Mouse (Mus musculus) forebrain, embryonic 14.5 days (tissue): Measurements from ENCODE around the gene Gpr18. TPM values are rescaled to one million over a fixed set of nuclear protein-coding genes. Genes with fewer than 3 reads are reported as not detected.

Source experiments
- ATAC-seq: fragments of 200-750 bp; cut with Nextera tagmentation; 2 replicates; pipeline ENCODE4 v1.8.0; 2017; ENCODE audit warnings: mild to moderate bottlenecking, moderate library complexity
- DNase-seq: peaks from one replicate; pipeline ENCODE4 v3.0.0-alpha.2; 2015; ENCODE audit warnings: low spot score
- H3K27ac ChIP-seq: fragments of 300-500 bp; sonication (generic); 2 replicates; pipeline ENCODE4 v1.5.1; 2014; ENCODE audit warnings: low read depth, mild to moderate bottlenecking, control low read depth, low read length, moderate library complexity
- H3K27me3 ChIP-seq: fragments of 300-500 bp; sonication (generic); replicated peaks from 2 replicates; pipeline ENCODE4 v1.6.1; 2014; ENCODE audit warnings: low read length, control low read depth, mixed read lengths; ENCODE audit not compliant: control insufficient read depth, insufficient read depth
- H3K36me3 ChIP-seq: fragments of 300-500 bp; sonication (generic); 2 replicates; pipeline ENCODE4 v1.6.1; 2014; ENCODE audit warnings: low read length, control low read depth; ENCODE audit not compliant: control insufficient read depth, insufficient read depth
- H3K4me1 ChIP-seq: fragments of 300-500 bp; sonication (generic); 2 replicates; pipeline ENCODE4 v1.6.1; 2014; ENCODE audit warnings: antibody characterized with exemption, low read length, control low read depth; ENCODE audit not compliant: control insufficient read depth, insufficient read depth
- H3K4me2 ChIP-seq: fragments of 300-500 bp; sonication (generic); 2 replicates; pipeline ENCODE4 v1.6.1; 2014; ENCODE audit warnings: mild to moderate bottlenecking, control low read depth, low read length
- H3K4me3 ChIP-seq: fragments of 300-500 bp; sonication (generic); 2 replicates; pipeline ENCODE4 v1.5.1; 2014; ENCODE audit warnings: low read depth, low read length, control low read depth
- H3K9ac ChIP-seq: fragments of 300-500 bp; sonication (generic); 2 replicates; pipeline ENCODE4 v1.6.1; 2014; ENCODE audit warnings: mild to moderate bottlenecking, low read length, control low read depth, moderate library complexity
- H3K9me3 ChIP-seq: fragments of 300-500 bp; sonication (generic); replicated peaks from 2 replicates; pipeline ENCODE4 v1.6.1; 2016; ENCODE audit warnings: low read length, control low read depth, mixed read lengths; ENCODE audit not compliant: control insufficient read depth
- WGBS: fragments of 180-500 bp; shearing (Covaris S2); extraction: QIAGEN DNeasy Blood & Tissue Kit; methylation state at CpG from one replicate; pipeline ENCODE4 v1.1.7; 2014; 5-methylcytosine and 5-hydroxymethylcytosine counted together
- polyA plus RNA-seq: library from polyadenylated mRNA; unstranded; fragments of >200 nt; fragmentation: Nextera tagmentation; extraction: Ambion mirVana; gene quantifications from 2 replicates; pipeline ENCODE4 v1.2.1, GENCODE M21; 2014

Gene Gpr18
- polyA plus RNA-seq, 1 experiment from 2014 or later: not detected

- H3K27ac ChIP-seq: no peak overlapping the region
- H3K9ac ChIP-seq: no peak overlapping the region
- no peak for DNase-seq
- no peak overlapping the region for H3K4me2 ChIP-seq
- no peaks in the 10 kb centered on the region for H3K4me1 ChIP-seq
- no peak for ATAC-seq
- H3K27me3 ChIP-seq: no peaks in the 10 kb centered on the region
- peaks cover 41% of the 10 kb centered on the region for H3K36me3 ChIP-seq
- H3K9me3 ChIP-seq: no peaks in the 10 kb centered on the region
- no peak overlapping the region for H3K4me3 ChIP-seq
- 93% methylated on average over 11 of the region's 11 CpGs for WGBS
Observed at GRCm38 (mm10) chr14:121906992-121907681, 8.4 kb downstream of the Gpr18 start.

- Histone ChIP-seq H3K4me1 (no peaks in the 10 kb centered on the region), H3K9ac (no peak overlapping the region), H3K36me3 (peaks cover 34% of the 10 kb centered on the region), H3K4me3 (no peak overlapping the region), H3K9me3 (no peaks in the 10 kb centered on the region), H3K27ac (no peak overlapping the region), H3K4me2 (no peak overlapping the region), H3K27me3 (no peaks in the 10 kb centered on the region)
- DNase-seq (no peak), ATAC-seq (no peak)
- WGBS: 87% methylated on average over 8 of the region's 8 CpGs
Observed at GRCm38 (mm10) chr14:121906341-121906991, 9.1 kb downstream of the Gpr18 start.

GRCm38 (mm10) chr14:121904754-121905153 is 10.8 kb downstream of the Gpr18 start:
- DNase-seq (no peak), ATAC-seq (no peak)
- no peak overlapping the region for H3K4me3 ChIP-seq
- peaks cover 29% of the 10 kb centered on the region for H3K36me3 ChIP-seq
- no peaks in the 10 kb centered on the region for H3K4me1 ChIP-seq
- no peak overlapping the region for H3K9ac ChIP-seq
- H3K27me3 ChIP-seq: no peaks in the 10 kb centered on the region
- no peak overlapping the region for H3K4me2 ChIP-seq
- no peak overlapping the region for H3K27ac ChIP-seq
- no peaks in the 10 kb centered on the region for H3K9me3 ChIP-seq
- WGBS: 77% methylated on average over 3 of the region's 3 CpGs

GRCm38 (mm10) chr14:121903381-121903876 is 12.2 kb downstream of the Gpr18 start:
- H3K9me3 ChIP-seq: no peaks in the 10 kb centered on the region
- 94% methylated on average over 7 of the region's 7 CpGs for WGBS
- no peak overlapping the region for H3K9ac ChIP-seq
- peaks cover 18% of the 10 kb centered on the region for H3K36me3 ChIP-seq
- H3K4me2 ChIP-seq: no peak overlapping the region
- H3K27me3 ChIP-seq: no peaks in the 10 kb centered on the region
- H3K4me1 ChIP-seq: no peaks in the 10 kb centered on the region
- ATAC-seq (no peak), DNase-seq (no peak)
- H3K27ac ChIP-seq: no peak overlapping the region
- no peak overlapping the region for H3K4me3 ChIP-seq

- no peaks in the 10 kb centered on the region for H3K27me3 ChIP-seq
- H3K27ac ChIP-seq: no peak overlapping the region
- peaks cover 11% of the 10 kb centered on the region; the same call in 1 of the 2 replicates for H3K36me3 ChIP-seq
- DNase-seq (no peak), ATAC-seq (no peak)
- no peaks in the 10 kb centered on the region for H3K9me3 ChIP-seq
- H3K9ac ChIP-seq: no peak overlapping the region
- H3K4me1 ChIP-seq: no peaks in the 10 kb centered on the region
- H3K4me3 ChIP-seq: no peak overlapping the region
- H3K4me2 ChIP-seq: no peak overlapping the region
- 90% methylated on average over 6 of the region's 6 CpGs for WGBS
Observed at GRCm38 (mm10) chr14:121901511-121901910, 14.1 kb downstream of the Gpr18 start.

- WGBS: 83% methylated on average over 3 of the region's 3 CpGs
Observed at GRCm38 (mm10) chr14:121899071-121899470, 16.5 kb downstream of the Gpr18 start.

GRCm38 (mm10) chr14:121898509-121898908 is 17.1 kb downstream of the Gpr18 start:
- ATAC-seq: no peak
- H3K9me3 ChIP-seq: no peaks in the 10 kb centered on the region
- H3K4me1 ChIP-seq: no peaks in the 10 kb centered on the region
- H3K4me3 ChIP-seq: no peak overlapping the region
- H3K9ac ChIP-seq: no peak overlapping the region
- H3K27ac ChIP-seq: no peak overlapping the region
- 94% methylated on average over 11 of the region's 11 CpGs for WGBS
- no peaks in the 10 kb centered on the region for H3K27me3 ChIP-seq
- no peaks in the 10 kb centered on the region for H3K36me3 ChIP-seq
- no peak overlapping the region for H3K4me2 ChIP-seq
- no peak for DNase-seq

More at GRCm38 (mm10) chr14:121899071-121899470, 16.5 kb downstream of the Gpr18 start:
- no peak for DNase-seq
- H3K36me3 ChIP-seq: no peaks in the 10 kb centered on the region
- no peaks in the 10 kb centered on the region for H3K9me3 ChIP-seq
- no peak for ATAC-seq
- H3K4me3 ChIP-seq: no peak overlapping the region
- H3K27me3 ChIP-seq: no peaks in the 10 kb centered on the region
- H3K27ac ChIP-seq: no peak overlapping the region
- no peak overlapping the region for H3K4me2 ChIP-seq
- no peaks in the 10 kb centered on the region for H3K4me1 ChIP-seq
- no peak overlapping the region for H3K9ac ChIP-seq

- ATAC-seq (no peak), DNase-seq (no peak)
- H3K9me3 ChIP-seq: no peaks in the 10 kb centered on the region
- H3K27ac ChIP-seq: no peak overlapping the region
- no peak overlapping the region for H3K4me2 ChIP-seq
- no peak overlapping the region for H3K4me3 ChIP-seq
- no peak overlapping the region for H3K9ac ChIP-seq
- H3K36me3 ChIP-seq: no peaks in the 10 kb centered on the region
- no peaks in the 10 kb centered on the region for H3K27me3 ChIP-seq
- 95% methylated on average over 2 of the region's 2 CpGs for WGBS
- no peaks in the 10 kb centered on the region for H3K4me1 ChIP-seq
Observed at GRCm38 (mm10) chr14:121897773-121898172, 17.8 kb downstream of the Gpr18 start.
